Mouse (Mus musculus) MEL (cell line): ENCODE data around the gene Eef1a2. TPM values are rescaled to one million over a fixed set of nuclear protein-coding genes. Genes with fewer than 3 reads are reported as not detected.

Source experiments
- DNase-seq: peaks from one replicate; pipeline ENCODE4 v3.0.0; 2011; ENCODE audit warnings: low read depth, low spot score
- H3K27ac ChIP-seq: 2 replicates; pipeline ENCODE4 v1.5.1; 2012; ENCODE audit warnings: low read depth, mild to moderate bottlenecking, control low read depth, low read length, moderate library complexity; ENCODE audit not compliant: control insufficient read depth
- H3K27me3 ChIP-seq, 2 experiments: fragments of 150-350 bp in 1 of 2; sonication (generic) in 1 of 2; 2 replicates each; pipeline ENCODE4 v1.6.1; 2012; ENCODE audit warnings: low read length in 2 of 2, mild to moderate bottlenecking in 2 of 2, improper control_type of control experiment in 1 of 2, moderate library complexity in 1 of 2; ENCODE audit not compliant: insufficient read depth in 2 of 2, control insufficient read depth in 1 of 2
- H3K36me3 ChIP-seq, 2 experiments: 2 replicates each; pipeline ENCODE4 v1.6.1; 2012 to 2014; ENCODE audit warnings: low read length in 2 of 2, improper control_type of control experiment in 1 of 2, inconsistent platforms in 1 of 2, mild to moderate bottlenecking in 1 of 2; ENCODE audit not compliant: insufficient read depth in 2 of 2, control insufficient read depth in 1 of 2
- H3K4me1 ChIP-seq, 2 experiments: fragments of 150-350 bp in 1 of 2; sonication (generic) in 1 of 2; 2 replicates each; pipeline ENCODE4 v1.6.1; 2012; ENCODE audit warnings: low read length in 2 of 2, improper control_type of control experiment in 1 of 2, mild to moderate bottlenecking in 1 of 2; ENCODE audit not compliant: insufficient read depth in 2 of 2, control insufficient read depth in 1 of 2
- H3K4me3 ChIP-seq, 2 experiments: fragments of 150-350 bp in 1 of 2; sonication (generic) in 1 of 2; 2 replicates each; pipeline ENCODE4 v1.5.1; 2012; ENCODE audit warnings: low read depth in 2 of 2, low read length in 2 of 2, mild to moderate bottlenecking in 2 of 2, moderate library complexity in 2 of 2, control low read depth in 1 of 2, improper control_type of control experiment in 1 of 2; ENCODE audit not compliant: control insufficient read depth in 1 of 2, insufficient read depth in 1 of 2
- H3K79me2 ChIP-seq: 2 replicates; pipeline ENCODE4 v1.6.1; 2012; ENCODE audit warnings: mild to moderate bottlenecking, low read length, moderate library complexity; ENCODE audit not compliant: control insufficient read depth, poor library complexity, insufficient read depth
- H3K9ac ChIP-seq: 2 replicates; pipeline ENCODE4 v1.6.1; 2012; ENCODE audit warnings: low read depth, mild to moderate bottlenecking, control low read depth, low read length, moderate library complexity; ENCODE audit not compliant: control insufficient read depth, poor library complexity, severe bottlenecking
- H3K9me3 ChIP-seq: fragments of 150-350 bp; sonication (generic); replicated peaks from 2 replicates; pipeline ENCODE4 v1.6.1; 2012; ENCODE audit warnings: mild to moderate bottlenecking, low read length, improper control_type of control experiment, moderate library complexity; ENCODE audit not compliant: insufficient read depth
- CHD2 ChIP-seq: IDR thresholded peaks from 2 replicates; pipeline ENCODE4 v1.6.1; 2011; ENCODE audit warnings: low read length, improper control_type of control experiment
- CTCF ChIP-seq, 3 experiments: IDR thresholded peaks in 2 of 3; conservative IDR thresholded peaks in 1 of 3; 2 replicates each; pipeline ENCODE4 v1.5.1; 2011 to 2012; ENCODE audit warnings: low read length in 3 of 3, low read depth in 2 of 3, mild to moderate bottlenecking in 2 of 3, improper control_type of control experiment in 1 of 3, inconsistent platforms in 1 of 3, mixed read lengths in 1 of 3, moderate library complexity in 1 of 3; ENCODE audit not compliant: control insufficient read depth in 1 of 3, insufficient read depth in 1 of 3, poor library complexity in 1 of 3, severe bottlenecking in 1 of 3
- ETS1 ChIP-seq: IDR thresholded peaks from 2 replicates; pipeline ENCODE4 v1.6.1; 2012; ENCODE audit warnings: low read depth, mild to moderate bottlenecking, inconsistent platforms, low read length, improper control_type of control experiment, moderate library complexity
- GATA1 ChIP-seq: IDR thresholded peaks from 2 replicates; pipeline ENCODE4 v1.6.1; 2011; ENCODE audit warnings: low read depth, low read length, improper control_type of control experiment
- KAT2A ChIP-seq: conservative IDR thresholded peaks from 2 replicates; pipeline ENCODE4 v1.6.1; 2012; ENCODE audit warnings: low read depth, low read length, improper control_type of control experiment, inconsistent platforms
- MAFK ChIP-seq: IDR thresholded peaks from 2 replicates; pipeline ENCODE4 v1.6.1; 2011; ENCODE audit warnings: low read depth, mild to moderate bottlenecking, low read length, improper control_type of control experiment, borderline replicate concordance
- MAX ChIP-seq: IDR thresholded peaks from 2 replicates; pipeline ENCODE4 v1.6.1; 2011; ENCODE audit warnings: low read length, improper control_type of control experiment
- MAZ ChIP-seq: IDR thresholded peaks from 2 replicates; pipeline ENCODE4 v1.6.1; 2012; ENCODE audit warnings: low read depth, mild to moderate bottlenecking, inconsistent platforms, low read length, improper control_type of control experiment
- MEF2A ChIP-seq: IDR thresholded peaks from 2 replicates; pipeline ENCODE4 v1.6.1; 2014; ENCODE audit warnings: low read depth, mild to moderate bottlenecking, inconsistent platforms, low read length, improper control_type of control experiment; ENCODE audit not compliant: poor library complexity, insufficient replicate concordance, severe bottlenecking; ENCODE audit errors: extremely low read depth
- MXI1 ChIP-seq: IDR thresholded peaks from 2 replicates; pipeline ENCODE4 v1.6.1; 2011; ENCODE audit warnings: mild to moderate bottlenecking, low read depth, low read length, improper control_type of control experiment
- MYB ChIP-seq: IDR thresholded peaks from 2 replicates; pipeline ENCODE4 v1.6.1; 2011; ENCODE audit warnings: mild to moderate bottlenecking, low read depth, low read length, improper control_type of control experiment
- MYC ChIP-seq: IDR thresholded peaks from 2 replicates; pipeline ENCODE4 v1.6.1; 2011; ENCODE audit warnings: low read depth, mild to moderate bottlenecking, low read length, improper control_type of control experiment, moderate library complexity
- NRF1 ChIP-seq: IDR thresholded peaks from 2 replicates; pipeline ENCODE4 v1.6.1; 2014; ENCODE audit warnings: low read depth, mild to moderate bottlenecking, inconsistent platforms, low read length, improper control_type of control experiment, moderate library complexity; ENCODE audit not compliant: poor library complexity, insufficient read depth, severe bottlenecking
- POLR2A ChIP-seq, 2 experiments: IDR thresholded peaks; 2 replicates each; pipeline ENCODE4 v1.6.1; 2011 to 2012; ENCODE audit warnings: low read length in 2 of 2, mild to moderate bottlenecking in 2 of 2, control low read depth in 1 of 2, improper control_type of control experiment in 1 of 2, low read depth in 1 of 2, moderate library complexity in 1 of 2; ENCODE audit not compliant: control insufficient read depth in 1 of 2, insufficient read depth in 1 of 2, poor library complexity in 1 of 2
- POLR2AphosphoS2 ChIP-seq: IDR thresholded peaks from 2 replicates; pipeline ENCODE4 v1.6.1; 2011; ENCODE audit warnings: low read length, improper control_type of control experiment
- POLR2AphosphoS5 ChIP-seq: IDR thresholded peaks from 2 replicates; pipeline ENCODE4 v1.6.1; 2012; ENCODE audit warnings: low read depth, borderline replicate concordance, mild to moderate bottlenecking, inconsistent platforms, low read length, moderate library complexity, mixed read lengths
- RAD21 ChIP-seq: IDR thresholded peaks from 2 replicates; pipeline ENCODE4 v1.6.1; 2011; ENCODE audit warnings: mild to moderate bottlenecking, low read depth, low read length, improper control_type of control experiment
- RCOR1 ChIP-seq: IDR thresholded peaks from 2 replicates; pipeline ENCODE4 v1.6.1; 2012; ENCODE audit warnings: low read depth, mild to moderate bottlenecking, inconsistent platforms, low read length, improper control_type of control experiment
- SIN3A ChIP-seq: IDR thresholded peaks from 2 replicates; pipeline ENCODE4 v1.6.1; 2012; ENCODE audit warnings: low read length, improper control_type of control experiment, inconsistent platforms
- USF1 ChIP-seq: IDR thresholded peaks from 2 replicates; pipeline ENCODE4 v1.6.1; 2014; ENCODE audit warnings: low read depth, mild to moderate bottlenecking, inconsistent platforms, low read length, improper control_type of control experiment, moderate library complexity
- USF2 ChIP-seq, 2 experiments: IDR thresholded peaks; 2 replicates each; pipeline ENCODE4 v1.6.1; 2011 to 2012; ENCODE audit warnings: improper control_type of control experiment in 2 of 2, low read length in 2 of 2, borderline replicate concordance in 1 of 2, inconsistent platforms in 1 of 2, low read depth in 1 of 2, mild to moderate bottlenecking in 1 of 2; ENCODE audit not compliant: insufficient read depth in 1 of 2
- ZC3H11A ChIP-seq: IDR thresholded peaks from 2 replicates; pipeline ENCODE4 v1.6.1; 2012; ENCODE audit warnings: low read depth, mild to moderate bottlenecking, inconsistent platforms, low read length, improper control_type of control experiment
- ZMIZ1 ChIP-seq: IDR thresholded peaks from 2 replicates; pipeline ENCODE4 v1.6.1; 2012; ENCODE audit warnings: low read depth, mild to moderate bottlenecking, inconsistent platforms, low read length, improper control_type of control experiment, moderate library complexity
- polyA plus RNA-seq, 2 experiments: library from polyadenylated mRNA; stranded (reverse) in 1 of 2; unstranded in 1 of 2; fragments of >175 nt in 1 of 2; fragments of >200 nt in 1 of 2; gene quantifications; 2 replicates each; pipeline versions ENCODE4 v1.2.1 to v1.2.4; 2012; ENCODE audit warnings: low replicate concordance in 2 of 2, low read depth in 1 of 2; ENCODE audit not compliant: insufficient read length in 2 of 2, insufficient read depth in 1 of 2, missing spikeins in 1 of 2
- total RNA-seq: library from RNA; depleted of rRNA; stranded (reverse); fragments of 300-350 nt; gene quantifications from 2 replicates; pipeline ENCODE4 v1.2.3, GENCODE M21; 2012; rRNA removed

Eef1a2 gene
- total and polyA plus RNA-seq, 3 experiments, result not detected

DNA sequence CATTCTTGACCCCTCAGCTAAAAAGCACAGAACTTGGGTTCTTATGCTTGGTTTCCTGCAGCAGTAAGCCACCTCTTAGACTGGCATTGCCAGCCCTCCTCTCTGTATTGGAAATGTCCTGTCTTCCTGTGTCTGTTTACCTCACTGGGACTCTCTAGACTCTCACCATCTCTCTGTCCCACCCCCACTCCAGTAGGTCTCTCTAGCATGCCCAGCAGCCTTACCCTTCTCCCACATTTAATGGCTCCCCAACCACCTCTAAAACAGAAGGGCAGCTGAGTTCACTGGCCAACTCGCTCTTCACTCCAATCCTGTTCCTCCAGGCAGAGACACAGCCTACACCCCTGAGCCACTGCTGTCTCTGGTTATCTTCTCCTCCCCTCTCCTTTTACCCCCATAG lies 55.2 kb downstream of the Eef1a2 start:
- no peak for DNase-seq
- Histone ChIP-seq H3K9me3 (no peaks in the 10 kb centered on the region), H3K27ac (no peak overlapping the region), H3K9ac (no peak overlapping the region), H3K4me1 (no peaks in the 10 kb centered on the region), H3K4me3 (no peak overlapping the region), H3K36me3 (no peaks in the 10 kb centered on the region), H3K27me3 (peaks cover 4 to 18% of the 10 kb centered on the region in 2 experiments), H3K79me2 (no peaks in the 10 kb centered on the region)
- TF ChIP-seq ZMIZ1 (no peak), MXI1 (no peak), MAX (no peak), SIN3A (no peak), MAFK (no peak), MYB (no peak), POLR2AphosphoS2 (no peak), MEF2A (no peak), POLR2A (IDR thresholded peaks at IDR 0.05; ENCODE audit: control insufficient read depth in 1 of 2, insufficient read depth in 1 of 2, low read depth in 1 of 2, low read length in 2 of 2, poor library complexity in 1 of 2) (no peak), USF1 (no peak), RCOR1 (no peak), CTCF (IDR thresholded peaks at IDR 0.05 in 2 of 3, conservative IDR thresholded peaks at IDR 0.05 in 1 of 3; ENCODE audit: control insufficient read depth in 1 of 3, insufficient read depth in 1 of 3, low read depth in 2 of 3, low read length in 3 of 3, poor library complexity in 1 of 3, severe bottlenecking in 1 of 3) (no peak), GATA1 (no peak), ZC3H11A (no peak), RAD21 (no peak), POLR2AphosphoS5 (no peak), KAT2A (no peak), CHD2 (no peak)

DNA sequence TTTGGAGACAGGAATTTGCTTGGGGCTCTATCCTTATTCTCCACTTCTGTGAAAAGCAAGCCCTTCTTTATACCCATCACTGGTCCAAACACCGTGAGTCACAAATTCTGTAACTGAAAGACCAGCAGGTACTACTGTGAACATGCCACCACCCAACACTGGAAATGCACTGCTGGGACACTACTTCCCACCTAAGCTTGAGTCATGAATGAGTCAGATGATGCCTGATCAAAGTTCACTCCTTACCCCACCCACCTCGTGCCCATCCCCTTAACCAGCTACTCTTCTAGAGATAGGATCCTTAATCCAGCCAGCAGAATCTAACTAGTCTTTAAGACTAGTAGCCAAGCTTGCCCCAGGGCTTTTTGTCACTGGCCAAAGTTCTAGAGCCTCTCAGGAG lies 56.7 kb downstream of the Eef1a2 start:
- Histone ChIP-seq H3K9me3 (no peaks in the 10 kb centered on the region), H3K4me3 (no peak overlapping the region), H3K4me1 (no peaks in the 10 kb centered on the region), H3K79me2 (no peaks in the 10 kb centered on the region), H3K27ac (no peak overlapping the region), H3K27me3 (peaks cover 4 to 18% of the 10 kb centered on the region in 2 experiments; a peak in 3 of 4 replicates), H3K36me3 (no peaks in the 10 kb centered on the region), H3K9ac (no peak overlapping the region)
- DNase-seq, result no peak
- TF ChIP-seq NRF1, result no peak
- no peak for TF ChIP-seq USF2 (IDR thresholded peaks at IDR 0.05; ENCODE audit: borderline replicate concordance in 1 of 2, insufficient read depth in 1 of 2, low read depth in 1 of 2, low read length in 2 of 2)
- TF ChIP-seq KAT2A, result no peak
- no peak for TF ChIP-seq MYC
- TF ChIP-seq MAX, result no peak
- TF ChIP-seq ETS1, result no peak
- no peak for TF ChIP-seq MAZ
- no peak for TF ChIP-seq MXI1

Other genes starting within 250 kb of the Eef1a2 start
- gene Ythdf1, start 236.1 kb downstream of the Eef1a2 start, total RNA-seq, result 33.0 and 36.8 TPM in 2 replicates
- 10 to 100 TPM in 1 of 2 experiments, not detected in 1; 72.2 TPM for gene Ythdf1, start 236.1 kb downstream of the Eef1a2 start, polyA plus RNA-seq
- gene Birc7, start 228.0 kb downstream of the Eef1a2 start, total RNA-seq, result not detected in 2 replicates
- not detected for gene Birc7, start 228.0 kb downstream of the Eef1a2 start, polyA plus RNA-seq
- not detected in 2 replicates for gene Nkain4, start 202.3 kb downstream of the Eef1a2 start, total RNA-seq
- not detected for gene Nkain4, start 202.3 kb downstream of the Eef1a2 start, polyA plus RNA-seq
- gene Arfgap1, start 189.8 kb downstream of the Eef1a2 start, total RNA-seq, result 39.3 and 50.5 TPM in 2 replicates
- gene Arfgap1, start 189.8 kb downstream of the Eef1a2 start, polyA plus RNA-seq, result 10 to 100 TPM in 1 of 2 experiments, not detected in 1; 57.1 TPM
- gene Col20a1, start 170.5 kb downstream of the Eef1a2 start, total RNA-seq, result 0.13 and 0.23 TPM in 2 replicates
- gene Col20a1, start 170.5 kb downstream of the Eef1a2 start, polyA plus RNA-seq, result under 1 TPM in 1 of 2 experiments, not detected in 1; 0.40 TPM
- 0.03 and 0.12 TPM in 2 replicates for gene Chrna4, start 113.5 kb downstream of the Eef1a2 start, total RNA-seq
- gene Chrna4, start 113.5 kb downstream of the Eef1a2 start, polyA plus RNA-seq, result not detected
- gene Kcnq2, start 21.7 kb downstream of the Eef1a2 start, total RNA-seq, result 0.13 and 0.19 TPM in 2 replicates
- gene Kcnq2, start 21.7 kb downstream of the Eef1a2 start, polyA plus RNA-seq, result under 1 TPM in 1 of 2 experiments, not detected in 1; 0.57 TPM
- gene Ppdpf, start 30.2 kb upstream of the Eef1a2 start, total RNA-seq, result 18.1 and 20.2 TPM in 2 replicates
- 10 to 100 TPM in 1 of 2 experiments, not detected in 1; 73.4 TPM for gene Ppdpf, start 30.2 kb upstream of the Eef1a2 start, polyA plus RNA-seq
- gene Ptk6, start 45.8 kb upstream of the Eef1a2 start, total RNA-seq, result not detected in 2 replicates
- not detected for gene Ptk6, start 45.8 kb upstream of the Eef1a2 start, polyA plus RNA-seq
- gene Srms, start 56.2 kb upstream of the Eef1a2 start, total RNA-seq, result not detected in 2 replicates
- gene Srms, start 56.2 kb upstream of the Eef1a2 start, polyA plus RNA-seq, result under 1 TPM in 1 of 2 experiments, not detected in 1; 0.04 TPM
- gene Fndc11, start 63.0 kb upstream of the Eef1a2 start, total RNA-seq, result not detected in 2 replicates
- gene Fndc11, start 63.0 kb upstream of the Eef1a2 start, polyA plus RNA-seq, result not detected
- gene Helz2, start 85.0 kb upstream of the Eef1a2 start, total RNA-seq, result 6.2 and 6.3 TPM in 2 replicates
- 10 to 100 TPM in 1 of 2 experiments, not detected in 1; 12.0 TPM for gene Helz2, start 85.0 kb upstream of the Eef1a2 start, polyA plus RNA-seq
- 8.2 and 8.3 TPM in 2 replicates for gene Gmeb2, start 131.0 kb upstream of the Eef1a2 start, total RNA-seq
- gene Gmeb2, start 131.0 kb upstream of the Eef1a2 start, polyA plus RNA-seq, result 10 to 100 TPM in 1 of 2 experiments, not detected in 1; 16.9 TPM
- gene Stmn3, start 157.5 kb upstream of the Eef1a2 start, total RNA-seq, result not detected in 2 replicates
- not detected for gene Stmn3, start 157.5 kb upstream of the Eef1a2 start, polyA plus RNA-seq
- gene Rtel1, start 162.7 kb upstream of the Eef1a2 start, total RNA-seq, result 54.2 and 54.7 TPM in 2 replicates
- 10 to 100 TPM in 1 of 2 experiments, not detected in 1; 87.0 TPM for gene Rtel1, start 162.7 kb upstream of the Eef1a2 start, polyA plus RNA-seq
- gene Zgpat, start 207.9 kb upstream of the Eef1a2 start, total RNA-seq, result 22.5 and 30.7 TPM in 2 replicates
- gene Zgpat, start 207.9 kb upstream of the Eef1a2 start, polyA plus RNA-seq, result 10 to 100 TPM in 1 of 2 experiments, not detected in 1; 28.0 TPM
- gene Arfrp1, start 208.4 kb upstream of the Eef1a2 start, total RNA-seq, result 34.4 and 36.8 TPM in 2 replicates
- gene Arfrp1, start 208.4 kb upstream of the Eef1a2 start, polyA plus RNA-seq, result 10 to 100 TPM in 1 of 2 experiments, not detected in 1; 68.8 TPM
- gene Lime1, start 223.1 kb upstream of the Eef1a2 start, total RNA-seq, result 13.4 and 18.7 TPM in 2 replicates
- gene Lime1, start 223.1 kb upstream of the Eef1a2 start, polyA plus RNA-seq, result 10 to 100 TPM in 1 of 2 experiments, not detected in 1; 27.4 TPM